Mouse (Mus musculus): Measurements from ENCODE around the gene Enox1.

DNA sequence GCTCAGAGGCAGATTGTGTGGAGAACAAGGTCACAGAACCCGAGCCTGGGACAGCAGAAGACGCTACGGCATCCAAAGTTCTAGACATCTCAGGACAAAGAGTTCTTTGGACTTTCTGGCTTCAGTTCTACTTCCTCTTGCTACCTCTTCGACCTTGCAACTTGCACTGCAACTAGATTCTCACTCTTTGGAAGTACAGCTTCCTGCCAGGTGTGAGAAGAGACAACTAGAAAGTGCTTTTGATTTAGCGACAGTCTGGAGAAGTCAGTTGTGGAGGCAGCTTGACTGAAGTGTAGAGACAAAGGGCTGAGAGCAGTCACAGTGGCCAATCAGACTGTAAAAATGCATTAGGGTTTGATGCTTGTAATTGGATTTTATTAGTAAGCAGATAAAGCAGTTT, 256.5 kb downstream of the Enox1 start:
- TF ChIP-seq POLR2A (IDR thresholded peaks at IDR 0.05; ENCODE audit: low read depth, low read length): no peak
- TF ChIP-seq CTCF (IDR thresholded peaks at IDR 0.05; ENCODE audit: extremely low read depth, insufficient read length, insufficient replicate concordance, low read depth, low read length): no peak
